In the genomic region with DNA sequence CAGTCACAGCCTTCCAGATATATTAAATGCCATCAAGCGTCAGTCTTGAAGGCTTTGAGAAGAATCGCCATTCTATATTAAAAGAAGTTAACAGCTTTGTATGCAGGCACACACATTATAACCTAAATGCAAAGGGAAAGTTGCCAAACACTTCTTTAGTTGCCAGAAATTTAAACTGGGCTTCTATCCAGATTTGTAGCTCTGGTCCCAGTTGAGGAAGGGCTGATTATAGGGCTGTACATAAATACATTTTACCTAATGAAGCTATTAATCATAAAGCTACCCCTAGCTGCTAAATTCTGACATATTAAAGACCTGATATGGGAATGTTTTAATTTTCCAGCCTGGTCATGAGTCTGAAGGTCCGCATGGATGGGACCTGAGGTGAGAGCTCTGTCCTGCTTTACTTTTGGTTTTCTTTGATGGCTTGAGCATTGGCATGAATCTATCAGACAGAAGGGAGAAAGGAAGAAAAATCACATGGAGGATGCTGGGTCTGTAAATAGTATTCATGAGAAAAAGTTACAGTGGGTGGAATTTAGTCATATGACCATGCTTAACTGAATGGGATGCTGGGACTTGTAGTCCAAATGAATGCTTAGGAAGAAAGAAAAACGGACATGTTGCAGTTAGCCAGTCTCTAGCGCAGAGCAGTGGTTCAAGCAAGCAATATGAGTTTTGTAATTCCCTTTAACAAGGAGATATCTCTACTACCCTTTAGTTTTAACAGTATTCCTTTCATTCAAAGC, we compare ENCODE assay signal across 16 mouse cellular contexts.
DNase-seq lines count a peak whose midpoint lies in the region; ATAC-seq and TF ChIP-seq lines count a peak whose summit lies in the region.
"Had no signal": no experiment of that assay in that cellular context is flagged by ENCODE, and none has a peak within 500 bp of the region (broad histone marks: within the 10 kb centered on the region; RNA-seq: fewer than 3 reads in every experiment).

No protein-coding gene starts in this region.

- in situ Hi-C loops in ES-E14 (cut with MboI; ENCODE audit: low sequenced_read_pairs in 2 of 2, unreplicated experiment in 2 of 2), result no loop called here

- no peaks in the 10 kb centered on the region for H3K36me3 ChIP-seq in forebrain, embryonic 14.5 days (ENCODE audit: control insufficient read depth, insufficient read depth, low read length)
- no peaks in the 10 kb centered on the region for H3K36me3 ChIP-seq in forebrain, embryonic 12.5 days (replicated peaks)
- no peaks in the 10 kb centered on the region for H3K36me3 ChIP-seq in kidney, embryonic 15.5 days
- no peaks in the 10 kb centered on the region for H3K36me3 ChIP-seq in kidney, adult 2 months (ENCODE audit: control insufficient read depth, insufficient read depth, low read length)
- H3K36me3 ChIP-seq in ES-E14 (ENCODE audit: control insufficient read depth, insufficient read depth, low read length, poor library complexity, severe bottlenecking), result no peaks in the 10 kb centered on the region
- H3K36me3 ChIP-seq in forebrain, postnatal 0 days (ENCODE audit: insufficient read depth), result no peaks in the 10 kb centered on the region
- H3K36me3 ChIP-seq: limb, embryonic 15.5 days had no signal

- 74% methylated on average over 5 of the region's 5 CpGs for WGBS in forebrain, embryonic 14.5 days
- WGBS in forebrain, embryonic 12.5 days, result 92% methylated on average over 5 of the region's 5 CpGs
- WGBS in kidney, embryonic 15.5 days, result 75% methylated on average over 5 of the region's 5 CpGs
- 73% methylated on average over 5 of the region's 5 CpGs for WGBS in kidney, adult 2 months
- WGBS in forebrain, postnatal 0 days, result 63% methylated on average over 5 of the region's 5 CpGs

- H3K4me1 ChIP-seq in forebrain, embryonic 14.5 days (ENCODE audit: control insufficient read depth, insufficient read depth, low read length), result no peaks in the 10 kb centered on the region
- H3K4me1 ChIP-seq in forebrain, embryonic 12.5 days, result no peaks in the 10 kb centered on the region
- H3K4me1 ChIP-seq in kidney, embryonic 15.5 days, result no peaks in the 10 kb centered on the region
- no peaks in the 10 kb centered on the region for H3K4me1 ChIP-seq in kidney, adult 2 months (ENCODE audit: control insufficient read depth, insufficient read depth, low read length)
- H3K4me1 ChIP-seq in ES-E14 (ENCODE audit: control insufficient read depth in 2 of 2, insufficient read depth in 2 of 2, low read length in 2 of 2, poor library complexity in 1 of 2), result no peaks in the 10 kb centered on the region
- peaks cover 6% of the 10 kb centered on the region; the same call in 1 of the 2 replicates for H3K4me1 ChIP-seq in forebrain, postnatal 0 days (ENCODE audit: insufficient read depth)

- H3K9ac ChIP-seq in forebrain, embryonic 14.5 days (ENCODE audit: low read length), result no peak overlapping the region
- H3K9ac ChIP-seq in forebrain, embryonic 12.5 days, result no peak overlapping the region
- no peak overlapping the region for H3K9ac ChIP-seq in kidney, embryonic 15.5 days
- H3K9ac ChIP-seq in ES-E14 (ENCODE audit: insufficient read depth, low read depth, low read length, poor library complexity, severe bottlenecking), result no peak overlapping the region
- H3K9ac ChIP-seq in forebrain, postnatal 0 days, result no peak overlapping the region
- H3K9ac ChIP-seq: limb, embryonic 15.5 days had no signal

- H3K27ac ChIP-seq in forebrain, embryonic 14.5 days (ENCODE audit: low read depth, low read length), result no peak overlapping the region
- H3K27ac ChIP-seq in forebrain, embryonic 12.5 days, result no peak overlapping the region
- H3K27ac ChIP-seq in kidney, embryonic 15.5 days, result no peak overlapping the region
- no peak overlapping the region for H3K27ac ChIP-seq in kidney, adult 2 months (ENCODE audit: insufficient read depth, low read depth, low read length)
- H3K27ac ChIP-seq in ES-E14 (ENCODE audit: insufficient read depth, low read depth, low read length, poor library complexity, severe bottlenecking), result no peak overlapping the region
- H3K27ac ChIP-seq in forebrain, postnatal 0 days (ENCODE audit: low read depth, low read length), result no peak overlapping the region
- H3K27ac ChIP-seq: left cerebral cortex, adult 2 months; limb, embryonic 15.5 days had no signal

- TF ChIP-seq CTCF in kidney, adult 2 months (conservative IDR thresholded peaks at IDR 0.05; ENCODE audit: insufficient read depth, insufficient read length, low read depth, low read length), result no peak
- TF ChIP-seq CTCF in forebrain, postnatal 0 days (IDR thresholded peaks at IDR 0.05; ENCODE audit: low read depth), result no peak

- peak; percentile 81 for ATAC-seq in forebrain, embryonic 14.5 days
- ATAC-seq in forebrain, embryonic 12.5 days (ENCODE audit: low FRiP score), result no peak
- 0 out of 2 replicates have a peak, but pooled peaks have one; percentile 52 for ATAC-seq in kidney, embryonic 15.5 days (replicated peaks; ENCODE audit: low FRiP score)
- ATAC-seq in forebrain, postnatal 0 days, result peak; percentile 82
- ATAC-seq: intestine, postnatal 0 days had no signal

- no peak overlapping the region for H3K4me2 ChIP-seq in forebrain, embryonic 14.5 days (ENCODE audit: low read length)
- H3K4me2 ChIP-seq in forebrain, embryonic 12.5 days, result no peak overlapping the region
- no peak overlapping the region for H3K4me2 ChIP-seq in kidney, embryonic 15.5 days
- no peak overlapping the region for H3K4me2 ChIP-seq in forebrain, postnatal 0 days (ENCODE audit: low read depth)
- H3K4me2 ChIP-seq: limb, embryonic 15.5 days had no signal

- no peaks in the 10 kb centered on the region for H3K9me3 ChIP-seq in forebrain, embryonic 14.5 days (replicated peaks; ENCODE audit: control insufficient read depth, low read length)
- H3K9me3 ChIP-seq in forebrain, embryonic 12.5 days, result no peaks in the 10 kb centered on the region
- H3K9me3 ChIP-seq in kidney, embryonic 15.5 days (replicated peaks), result no peaks in the 10 kb centered on the region
- no peaks in the 10 kb centered on the region for H3K9me3 ChIP-seq in ES-E14 (ENCODE audit: control insufficient read depth, insufficient read depth, low read depth, low read length)
- no peaks in the 10 kb centered on the region for H3K9me3 ChIP-seq in forebrain, postnatal 0 days (ENCODE audit: low read length)
- H3K9me3 ChIP-seq: limb, embryonic 15.5 days had no signal

- DNase-seq in forebrain, embryonic 14.5 days (ENCODE audit: low spot score), result peak; percentile 57
- no peak for DNase-seq in kidney, adult 2 months
- DNase-seq in ES-E14 (ENCODE audit: low read depth, low spot score), result no peak
- peak; percentile 45 for DNase-seq in forebrain, postnatal 0 days
- no peak for DNase-seq in adrenal gland, postnatal 4 days (ENCODE audit: low spot score in 2 of 2)
- DNase-seq: adrenal gland, postnatal 36 days; cerebellum, adult 11 months; heart, postnatal 10 days; kidney, postnatal 4 days; lung, adult 18-20 months; spleen, adult 18-20 months had no signal

- H3K4me3 ChIP-seq in forebrain, embryonic 14.5 days (ENCODE audit: low read depth, low read length), result no peak overlapping the region
- no peak overlapping the region for H3K4me3 ChIP-seq in forebrain, embryonic 12.5 days (replicated peaks)
- no peak overlapping the region for H3K4me3 ChIP-seq in kidney, embryonic 15.5 days (replicated peaks)
- H3K4me3 ChIP-seq in kidney, adult 2 months (ENCODE audit: insufficient read depth, low read depth, low read length), result no peak overlapping the region
- no peak overlapping the region for H3K4me3 ChIP-seq in ES-E14 (ENCODE audit: insufficient read depth in 1 of 2, low read depth in 1 of 2, low read length in 2 of 2, poor library complexity in 1 of 2, severe bottlenecking in 1 of 2)
- no peak overlapping the region for H3K4me3 ChIP-seq in forebrain, postnatal 0 days (ENCODE audit: low read depth, low read length)
- H3K4me3 ChIP-seq: left cerebral cortex, adult 2 months; limb, embryonic 15.5 days had no signal

- no peak for TF ChIP-seq POLR2A in kidney, adult 2 months (IDR thresholded peaks at IDR 0.05; ENCODE audit: low read depth, low read length)

- H3K27me3 ChIP-seq in forebrain, embryonic 14.5 days (replicated peaks; ENCODE audit: control insufficient read depth, insufficient read depth, low read length), result no peaks in the 10 kb centered on the region
- no peaks in the 10 kb centered on the region for H3K27me3 ChIP-seq in forebrain, embryonic 12.5 days
- H3K27me3 ChIP-seq in kidney, embryonic 15.5 days, result no peaks in the 10 kb centered on the region
- H3K27me3 ChIP-seq in kidney, adult 2 months (replicated peaks; ENCODE audit: control insufficient read depth, insufficient read depth, low read length), result no peaks in the 10 kb centered on the region
- H3K27me3 ChIP-seq in forebrain, postnatal 0 days (ENCODE audit: insufficient read depth, low read length), result no peaks in the 10 kb centered on the region
- H3K27me3 ChIP-seq: limb, embryonic 15.5 days had no signal

TF ChIP-seq in ES-E14, 5 proteins besides CTCF, POLR2A, EP300 and RAD21:
- TF ChIP-seq HCFC1 (IDR thresholded peaks at IDR 0.05; ENCODE audit: borderline replicate concordance, insufficient read depth, low read length), result peak; percentile 65; the same call in 1 of the 2 replicates
- no peak for TF ChIP-seq MAFK (IDR thresholded peaks at IDR 0.05; ENCODE audit: insufficient read depth, low read depth, low read length)
- no peak for TF ChIP-seq ZNF384 (IDR thresholded peaks at IDR 0.05; ENCODE audit: low read depth, low read length)
- no peak for TF ChIP-seq ZC3H11A (IDR thresholded peaks at IDR 0.05; ENCODE audit: borderline replicate concordance, low read depth, low read length)
- TF ChIP-seq CHD2 (IDR thresholded peaks at IDR 0.05; ENCODE audit: low read depth, low read length), result no peak
TF ChIP-seq in ES-E14: peak in this region for 1.

Comparison
In these comparisons a context has a peak if more than half of its experiments do, and no peak if none do; other contexts are left out.
1. DNase-seq: peak in forebrain, embryonic 14.5 days (single experiment) and forebrain, postnatal 0 days (single experiment); none in kidney, adult 2 months (single experiment), ES-E14 (single experiment) and adrenal gland, postnatal 4 days (0 of 2).